Mouse (Mus musculus) CD4-positive, CD25-positive, alpha-beta regulatory T cell, adult 2 months (primary cell): ENCODE measurements around the gene Ncf4.
"Not testable (repeated sequence)": the region's sequence is repeated elsewhere in the genome, so short reads cannot be mapped to it uniquely, and the experiment has no call there.

Experiments
- DNase-seq: peaks from one replicate; pipeline ENCODE4 v3.0.0-alpha.2; 2012; ENCODE audit warnings: low read depth, low spot score

Gene Ncf4

GRCm38 (mm10) chr15:78248410-78248809 lies 3.8 kb downstream of the Ncf4 start:
- peak; percentile 54 for DNase-seq

GRCm38 (mm10) chr15:78254751-78255150 lies 10.2 kb downstream of the Ncf4 start:
- no peak for DNase-seq

GRCm38 (mm10) chr15:78256602-78257259 lies 12.1 kb downstream of the Ncf4 start:
- not testable (repeated sequence) for DNase-seq

- DNase-seq, result peak; percentile 65
Observed at GRCm38 (mm10) chr15:78257326-78258050, 12.9 kb downstream of the Ncf4 start.

- no peak for DNase-seq
Observed at GRCm38 (mm10) chr15:78258246-78258865, 13.8 kb downstream of the Ncf4 start.

- no peak for DNase-seq
Observed at GRCm38 (mm10) chr15:78260668-78261333, 16.2 kb downstream of the Ncf4 start.

GRCm38 (mm10) chr15:78263286-78263685 lies 18.7 kb downstream of the Ncf4 start:
- no peak for DNase-seq

- DNase-seq, result no peak
Observed at GRCm38 (mm10) chr15:78267441-78267840, 22.8 kb downstream of the Ncf4 start.

- no peak for DNase-seq
Observed at GRCm38 (mm10) chr15:78267865-78268264, 23.3 kb downstream of the Ncf4 start.

GRCm38 (mm10) chr15:78271208-78271607 lies 26.6 kb downstream of the Ncf4 start:
- no peak for DNase-seq

GRCm38 (mm10) chr15:78278308-78278707 lies 33.7 kb downstream of the Ncf4 start:
- no peak for DNase-seq

- no peak for DNase-seq
Observed at GRCm38 (mm10) chr15:78287941-78288340, 43.3 kb downstream of the Ncf4 start.

- DNase-seq, result not testable (repeated sequence)
Observed at GRCm38 (mm10) chr15:78289775-78290174, 45.2 kb downstream of the Ncf4 start.

- not testable (repeated sequence) for DNase-seq
Observed at GRCm38 (mm10) chr15:78293228-78293627, 48.6 kb downstream of the Ncf4 start.

GRCm38 (mm10) chr15:78293716-78294115 lies 49.1 kb downstream of the Ncf4 start:
- no peak for DNase-seq

GRCm38 (mm10) chr15:78298558-78298957 lies 54.0 kb downstream of the Ncf4 start:
- DNase-seq, result no peak

- DNase-seq, result no peak
Observed at GRCm38 (mm10) chr15:78299641-78300040, 55.0 kb downstream of the Ncf4 start.

GRCm38 (mm10) chr15:78300773-78301172 lies 56.2 kb downstream of the Ncf4 start:
- DNase-seq, result peak; percentile 6

GRCm38 (mm10) chr15:78302718-78303117 lies 58.1 kb downstream of the Ncf4 start:
- DNase-seq, result no peak

GRCm38 (mm10) chr15:78303665-78304233 lies 59.1 kb downstream of the Ncf4 start:
- DNase-seq, result no peak

GRCm38 (mm10) chr15:78305341-78305933 lies 60.8 kb downstream of the Ncf4 start, which contains the start of gene Csf2rb2:
Csf2rb2 (minus strand) TSS chr15:78305721.
- DNase-seq, result no peak
